Mouse (Mus musculus): Measurements from ENCODE around the gene Calhm2. TPM values are rescaled to one million over a fixed set of nuclear protein-coding genes. Genes with fewer than 3 reads are reported as not detected.
A peak's percentile ranks its signal among the peaks of the same experiment; 100 is the strongest.

Calhm2 gene
- polyA plus RNA-seq, 1 experiment from 2014 or later, result 4.3 TPM

DNA sequence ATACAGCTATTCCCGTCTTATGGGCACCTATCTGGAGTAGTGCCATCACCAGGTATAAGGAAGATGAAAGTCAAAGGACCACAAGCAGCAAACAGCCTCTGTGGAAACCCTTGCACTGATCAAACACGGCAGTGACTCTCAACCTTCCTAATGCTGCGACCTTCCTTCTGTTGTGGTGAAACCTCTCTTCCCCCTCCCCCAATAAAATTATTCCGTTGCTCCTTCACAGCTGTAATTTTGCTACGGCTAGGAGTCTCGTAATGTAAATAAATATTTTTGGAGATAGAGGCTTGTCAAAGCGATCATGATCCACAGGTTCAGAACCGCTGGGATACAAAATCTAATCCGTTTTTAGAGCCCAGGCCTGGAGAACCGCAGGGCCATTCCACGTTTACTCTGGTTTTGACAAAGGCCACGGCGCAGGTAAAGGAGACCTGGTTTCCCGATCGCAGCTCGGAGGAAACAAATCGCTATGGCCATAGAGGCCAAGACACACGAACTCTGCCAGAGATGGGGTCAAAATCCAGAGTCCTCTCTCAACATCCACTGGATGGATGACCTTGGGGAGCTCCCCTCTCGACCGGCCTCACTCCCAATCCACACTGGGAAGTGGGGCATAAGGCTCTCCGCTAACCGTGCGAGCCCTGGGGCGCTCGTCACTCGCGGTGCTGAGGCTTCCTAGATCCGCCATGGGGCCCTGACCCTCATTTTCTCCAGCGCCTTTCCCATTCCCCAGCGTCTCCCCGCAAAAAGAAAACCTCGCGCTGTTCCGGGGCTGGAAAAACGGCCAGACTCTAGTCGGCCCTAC, 48.2 kb downstream of the Calhm2 start:
- DNase-seq (ENCODE audit: low spot score) (no peak), ATAC-seq (ENCODE audit: low FRiP score, low TSS enrichment) (peak; percentile 55)
- Histone ChIP-seq H3K4me2 (replicated peaks; ENCODE audit: low read depth) (peak overlapping the region; percentile 83), H3K4me3 (ENCODE audit: low read depth, low read length) (peak overlapping the region; percentile 89), H3K36me3 (ENCODE audit: control insufficient read depth, insufficient read depth, low read length) (peaks cover 8% of the 10 kb centered on the region), H3K4me1 (replicated peaks; ENCODE audit: control insufficient read depth, insufficient read depth) (peaks cover 2% of the 10 kb centered on the region; the same call in 1 of the 2 replicates), H3K27ac (replicated peaks) (peak overlapping the region; percentile 93), H3K9me3 (ENCODE audit: control insufficient read depth, low read length) (no peaks in the 10 kb centered on the region), H3K9ac (ENCODE audit: low read length) (peak overlapping the region; percentile 97), H3K27me3 (ENCODE audit: control insufficient read depth, insufficient read depth, low read length) (no peaks in the 10 kb centered on the region)
- no peak for TF ChIP-seq EP300 (optimal IDR thresholded peaks at IDR 0.05)
- no peak for TF ChIP-seq CTCF (IDR thresholded peaks at IDR 0.05; ENCODE audit: low read depth)
- 1% methylated on average over 36 of the region's 36 CpGs for WGBS

DNA sequence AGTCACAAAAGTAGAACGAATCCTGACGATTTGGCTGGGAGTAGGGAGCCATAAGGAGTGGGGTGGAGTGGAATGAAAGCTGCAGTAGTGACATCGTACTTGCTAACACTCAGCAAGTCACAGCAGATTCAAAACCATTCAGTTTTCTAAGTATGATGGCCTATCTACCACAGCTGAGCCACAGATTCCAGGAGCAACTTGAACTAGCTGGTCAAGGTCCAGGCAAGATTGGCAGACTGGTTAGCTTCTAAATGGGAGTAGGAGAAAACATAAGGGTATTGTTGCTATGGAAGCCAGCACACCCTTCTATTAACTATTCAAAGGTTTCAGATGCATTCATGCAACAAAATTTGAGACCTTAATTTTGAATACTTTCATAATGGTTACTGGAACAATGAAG, 49.9 kb downstream of the Calhm2 start:
- H3K27me3 ChIP-seq (ENCODE audit: control insufficient read depth, insufficient read depth, low read length), result no peaks in the 10 kb centered on the region
- H3K9me3 ChIP-seq (ENCODE audit: control insufficient read depth, low read length), result no peaks in the 10 kb centered on the region
- no peak for ATAC-seq (ENCODE audit: low FRiP score, low TSS enrichment)
- H3K4me1 ChIP-seq (replicated peaks; ENCODE audit: control insufficient read depth, insufficient read depth), result peaks cover 2% of the 10 kb centered on the region; the same call in 1 of the 2 replicates
- DNase-seq (ENCODE audit: low spot score), result no peak
- H3K27ac ChIP-seq (replicated peaks), result no peak overlapping the region
- H3K36me3 ChIP-seq (ENCODE audit: control insufficient read depth, insufficient read depth, low read length), result peaks cover 10% of the 10 kb centered on the region
- H3K9ac ChIP-seq (ENCODE audit: low read length), result no peak overlapping the region
- no peak overlapping the region for H3K4me2 ChIP-seq (replicated peaks; ENCODE audit: low read depth)
- TF ChIP-seq CTCF (IDR thresholded peaks at IDR 0.05; ENCODE audit: low read depth) (no peak), EP300 (optimal IDR thresholded peaks at IDR 0.05) (no peak)
- no peak overlapping the region for H3K4me3 ChIP-seq (ENCODE audit: low read depth, low read length)
- 64% methylated on average over 3 of the region's 3 CpGs for WGBS

DNA sequence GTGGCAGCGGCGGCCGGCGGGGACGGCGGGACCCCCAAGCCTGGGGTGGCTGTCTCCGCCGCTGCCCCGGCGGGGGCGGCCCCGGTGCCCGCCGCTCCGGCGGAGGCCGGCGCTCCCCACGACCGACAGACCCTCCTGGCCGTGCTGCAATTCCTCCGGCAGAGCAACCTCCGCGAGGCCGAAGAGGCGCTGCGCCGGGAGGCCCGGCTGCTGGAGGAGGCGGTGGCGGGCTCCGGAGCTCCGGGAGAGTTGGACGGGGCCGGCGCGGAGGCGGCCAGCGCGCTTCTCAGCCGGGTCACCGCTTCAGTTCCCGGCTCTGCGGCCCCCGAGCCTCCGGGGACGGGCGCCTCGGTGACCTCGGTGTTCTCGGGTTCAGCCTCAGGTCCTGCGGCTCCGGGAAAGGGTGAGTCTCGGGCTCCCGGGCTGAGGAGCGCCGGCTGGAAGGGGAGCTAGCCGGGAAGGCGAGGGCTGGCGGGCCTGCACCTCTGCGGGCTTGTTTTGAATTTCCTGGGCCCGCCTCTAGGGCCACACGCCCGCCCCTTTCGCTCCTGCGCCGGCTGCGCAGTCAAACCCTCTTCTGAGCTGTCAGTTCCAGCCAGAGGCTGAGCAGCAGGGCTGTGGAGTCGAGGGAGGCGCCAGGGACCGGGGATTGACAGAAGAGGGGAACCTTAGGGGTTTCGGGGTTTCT, 70.0 kb downstream of the Calhm2 start:
- 0 out of 2 replicates have a peak, but pooled peaks cover 2% of the 10 kb centered on the region for H3K36me3 ChIP-seq (ENCODE audit: control insufficient read depth, insufficient read depth, low read length)
- peak overlapping the region; percentile 70 for H3K4me2 ChIP-seq (replicated peaks; ENCODE audit: low read depth)
- peak overlapping the region; percentile 93 for H3K27ac ChIP-seq (replicated peaks)
- DNase-seq (ENCODE audit: low spot score) (peak; percentile 89), ATAC-seq (ENCODE audit: low FRiP score, low TSS enrichment) (peak; percentile 94)
- H3K9me3 ChIP-seq (ENCODE audit: control insufficient read depth, low read length), result no peaks in the 10 kb centered on the region
- WGBS, result 0% methylated on average over 29 of the region's 72 CpGs
- no peaks in the 10 kb centered on the region for H3K27me3 ChIP-seq (ENCODE audit: control insufficient read depth, insufficient read depth, low read length)
- no peaks in the 10 kb centered on the region for H3K4me1 ChIP-seq (replicated peaks; ENCODE audit: control insufficient read depth, insufficient read depth)
- TF ChIP-seq CTCF (IDR thresholded peaks at IDR 0.05; ENCODE audit: low read depth) (peak; percentile 45), EP300 (optimal IDR thresholded peaks at IDR 0.05) (no peak)
- H3K4me3 ChIP-seq (ENCODE audit: low read depth, low read length), result peak overlapping the region; percentile 98
- peak overlapping the region; percentile 94 for H3K9ac ChIP-seq (ENCODE audit: low read length)

DNA sequence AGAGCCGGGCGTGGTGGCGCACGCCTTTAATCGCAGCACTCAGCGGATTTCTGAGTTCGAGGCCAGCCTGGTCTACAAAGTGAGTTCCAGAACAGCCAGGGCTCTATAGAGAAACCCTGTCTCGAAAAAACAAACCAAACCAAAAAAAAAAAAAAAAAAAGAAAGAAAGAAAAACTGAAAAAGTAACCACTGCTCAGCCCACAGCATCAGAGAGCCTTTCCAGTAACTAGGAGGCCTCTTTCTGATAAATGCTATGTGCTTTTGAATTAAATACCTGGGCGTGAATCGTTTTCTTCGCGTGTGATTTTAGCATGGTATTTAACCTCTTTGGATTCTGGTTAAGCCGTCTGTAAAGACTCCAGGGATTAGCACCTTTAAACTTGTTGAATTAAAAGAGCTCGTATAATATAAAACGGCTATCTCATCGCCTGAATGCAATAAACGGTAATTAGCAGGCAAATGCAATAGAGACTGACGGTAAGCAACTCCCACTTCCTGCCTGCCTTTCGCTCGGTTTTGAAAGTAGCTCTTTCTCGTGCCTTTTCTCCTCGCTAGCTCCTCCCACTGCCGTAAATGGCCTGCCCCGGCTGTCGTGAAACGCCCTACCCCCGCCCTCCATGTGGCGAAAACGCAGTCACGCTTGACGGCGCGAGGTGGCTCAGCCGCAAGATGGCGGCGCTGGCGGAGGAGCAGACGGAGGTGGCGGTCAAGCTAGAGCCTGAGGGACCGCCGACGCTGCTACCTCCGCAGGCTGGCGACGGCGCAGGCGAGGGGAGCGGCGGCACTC, 70.8 kb downstream of the Calhm2 start, which contains the start of gene Taf5:
TSS of gene Taf5 (plus strand) at position 651 of the 787 bp plus-strand sequence.
- peak within 1 kb of the TSS; percentile 70 for H3K4me2 ChIP-seq (replicated peaks; ENCODE audit: low read depth)
- H3K27me3 ChIP-seq (ENCODE audit: control insufficient read depth, insufficient read depth, low read length), result no peaks in the 10 kb centered on the region
- DNase-seq (ENCODE audit: low spot score), result peak; percentile 98
- TF ChIP-seq CTCF (IDR thresholded peaks at IDR 0.05; ENCODE audit: low read depth), result peak; percentile 45
- no peak for TF ChIP-seq EP300 (optimal IDR thresholded peaks at IDR 0.05)
- H3K9me3 ChIP-seq (ENCODE audit: control insufficient read depth, low read length), result no peaks in the 10 kb centered on the region
- peak within 1 kb of the TSS; percentile 98 for H3K4me3 ChIP-seq (ENCODE audit: low read depth, low read length)
- ATAC-seq (ENCODE audit: low FRiP score, low TSS enrichment), result peak; percentile 85
- no peaks in the 10 kb centered on the region for H3K4me1 ChIP-seq (replicated peaks; ENCODE audit: control insufficient read depth, insufficient read depth)
- 10% methylated on average over 43 of the region's 49 CpGs for WGBS
- peak within 1 kb of the TSS; percentile 93 for H3K27ac ChIP-seq (replicated peaks)
- peak within 1 kb of the TSS; percentile 94 for H3K9ac ChIP-seq (ENCODE audit: low read length)
- 0 out of 2 replicates have a peak, but pooled peaks cover 2% of the 10 kb centered on the region for H3K36me3 ChIP-seq (ENCODE audit: control insufficient read depth, insufficient read depth, low read length)

DNA sequence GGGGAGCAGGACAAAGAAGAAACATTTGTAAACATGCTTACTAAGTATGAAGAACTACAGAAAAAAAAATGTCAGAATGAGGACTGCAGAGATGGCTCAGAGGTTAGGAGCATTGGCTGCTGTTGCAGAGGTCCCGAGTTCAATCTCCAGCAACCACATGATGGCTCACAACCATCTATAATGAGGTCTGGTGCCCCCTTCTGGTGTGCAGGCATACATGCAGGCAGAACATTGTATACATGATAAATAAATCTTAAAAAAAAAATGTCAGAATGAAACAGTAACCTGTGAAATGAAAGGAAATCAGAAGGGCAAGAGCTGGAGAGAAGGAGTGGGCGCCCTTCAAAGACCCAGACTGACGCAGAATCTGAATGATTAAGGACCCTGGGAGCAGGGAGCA, 72.2 kb downstream of the Calhm2 start:
- no peak overlapping the region for H3K4me3 ChIP-seq (ENCODE audit: low read depth, low read length)
- WGBS, result 90% methylated on average over 3 of the region's 3 CpGs
- TF ChIP-seq CTCF (IDR thresholded peaks at IDR 0.05; ENCODE audit: low read depth) (peak; percentile 44), EP300 (optimal IDR thresholded peaks at IDR 0.05) (no peak)
- no peaks in the 10 kb centered on the region for H3K27me3 ChIP-seq (ENCODE audit: control insufficient read depth, insufficient read depth, low read length)
- no peak overlapping the region for H3K4me2 ChIP-seq (replicated peaks; ENCODE audit: low read depth)
- H3K9me3 ChIP-seq (ENCODE audit: control insufficient read depth, low read length), result no peaks in the 10 kb centered on the region
- ATAC-seq (ENCODE audit: low FRiP score, low TSS enrichment) (no peak), DNase-seq (ENCODE audit: low spot score) (no peak)
- H3K4me1 ChIP-seq (replicated peaks; ENCODE audit: control insufficient read depth, insufficient read depth), result no peaks in the 10 kb centered on the region
- H3K9ac ChIP-seq (ENCODE audit: low read length), result no peak overlapping the region
- no peaks in the 10 kb centered on the region for H3K36me3 ChIP-seq (ENCODE audit: control insufficient read depth, insufficient read depth, low read length)
- no peak overlapping the region for H3K27ac ChIP-seq (replicated peaks)
